Mouse (Mus musculus): ENCODE data around the gene Pak1. TPM values are rescaled to one million over a fixed set of nuclear protein-coding genes. Genes with fewer than 3 reads are reported as not detected.

The Pak1 gene
- 16.4 and 17.2 TPM in 2 replicates for polyA plus RNA-seq (2015; fragmentation: Nextera tagmentation; extraction: Ambion mirVana)

DNA sequence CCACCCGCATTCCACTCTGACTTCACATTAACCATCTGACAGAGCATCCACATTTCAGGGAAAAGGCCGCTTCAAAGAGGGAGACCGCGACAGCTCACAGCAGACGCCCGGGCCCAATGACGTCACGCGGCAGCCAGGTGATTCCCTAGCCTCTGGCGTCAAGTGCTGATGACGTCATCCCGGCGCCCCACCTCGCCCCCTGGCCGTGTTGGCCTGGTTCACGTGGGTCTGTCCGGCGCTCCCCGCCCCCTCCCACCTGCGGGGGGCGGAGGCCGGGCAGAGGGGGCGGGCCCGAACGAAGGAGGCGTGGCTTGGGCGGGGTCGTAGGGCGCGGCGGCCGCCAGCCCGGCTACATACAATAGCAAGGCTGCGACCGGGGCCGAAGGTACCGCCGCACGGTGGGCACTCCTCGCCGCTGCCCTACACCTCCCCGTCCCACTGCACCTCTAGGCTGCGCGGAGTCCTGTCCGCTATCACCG is at the start of gene Pak1:
Gene Pak1, plus strand, starts transcription at position 352 of the 479 bp plus-strand sequence.
- H3K4me1 ChIP-seq: peaks cover 18% of the 10 kb centered on the region
- H3K4me2 ChIP-seq: peak within 1 kb of the TSS; percentile 91
- ATAC-seq (replicated peaks; ENCODE audit: low FRiP score): peak; percentile 95
- WGBS: 1% methylated on average over 46 of the region's 46 CpGs
- H3K9ac ChIP-seq: peak within 1 kb of the TSS; percentile 79
- H3K4me3 ChIP-seq (replicated peaks): peak within 1 kb of the TSS; percentile 85
- peak within 1 kb of the TSS; percentile 78 for H3K27ac ChIP-seq
- no peaks in the 10 kb centered on the region for H3K9me3 ChIP-seq (replicated peaks)
- H3K27me3 ChIP-seq: peaks cover 43% of the 10 kb centered on the region
- H3K36me3 ChIP-seq: no peaks in the 10 kb centered on the region

DNA sequence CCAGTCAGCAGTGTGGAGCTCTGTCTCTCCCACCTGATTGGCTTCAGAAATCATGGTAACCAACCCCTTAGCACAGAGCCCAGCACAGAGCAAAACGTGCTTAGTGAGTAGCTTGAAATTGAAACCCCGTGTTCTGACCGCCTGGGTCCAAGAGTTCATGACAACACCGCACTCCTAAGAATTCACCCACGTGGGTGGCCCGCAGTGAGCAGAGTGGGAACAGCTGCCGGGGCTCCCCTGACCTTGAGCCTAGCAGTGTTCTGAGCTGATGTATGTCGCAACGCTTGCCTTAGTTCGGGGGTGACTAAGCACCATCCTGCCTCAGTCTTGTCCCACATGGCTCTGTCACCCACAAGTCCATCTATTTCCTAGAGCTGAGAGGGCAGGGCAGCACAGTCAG is 47.4 kb upstream of the Pak1 start:
- no peaks in the 10 kb centered on the region for H3K36me3 ChIP-seq
- H3K9me3 ChIP-seq (replicated peaks): no peaks in the 10 kb centered on the region
- no peak overlapping the region for H3K27ac ChIP-seq
- H3K27me3 ChIP-seq: no peaks in the 10 kb centered on the region
- H3K4me2 ChIP-seq: no peak overlapping the region
- H3K4me1 ChIP-seq: peaks cover 21% of the 10 kb centered on the region
- 37% methylated on average over 10 of the region's 10 CpGs for WGBS
- no peak overlapping the region for H3K9ac ChIP-seq
- ATAC-seq (replicated peaks; ENCODE audit: low FRiP score): no peak
- no peak overlapping the region for H3K4me3 ChIP-seq (replicated peaks)

GRCm38 (mm10) chr7:97741756-97742291 is 46.5 kb upstream of the Pak1 start:
- H3K9ac ChIP-seq: no peak overlapping the region
- no peak overlapping the region for H3K27ac ChIP-seq
- H3K27me3 ChIP-seq: no peaks in the 10 kb centered on the region
- no peaks in the 10 kb centered on the region for H3K36me3 ChIP-seq
- WGBS: 63% methylated on average over 1 of the region's 1 CpGs
- no peak overlapping the region for H3K4me2 ChIP-seq
- H3K9me3 ChIP-seq (replicated peaks): no peaks in the 10 kb centered on the region
- no peak overlapping the region for H3K4me3 ChIP-seq (replicated peaks)
- H3K4me1 ChIP-seq: peaks cover 15% of the 10 kb centered on the region
- no peak for ATAC-seq (replicated peaks; ENCODE audit: low FRiP score)

- H3K4me2 ChIP-seq: no peak overlapping the region
- H3K27me3 ChIP-seq: no peaks in the 10 kb centered on the region
- no peak overlapping the region for H3K27ac ChIP-seq
- peaks cover 28% of the 10 kb centered on the region for H3K4me1 ChIP-seq
- no peaks in the 10 kb centered on the region for H3K36me3 ChIP-seq
- no peaks in the 10 kb centered on the region for H3K9me3 ChIP-seq (replicated peaks)
- no peak overlapping the region for H3K9ac ChIP-seq
- no peak overlapping the region for H3K4me3 ChIP-seq (replicated peaks)
- ATAC-seq (replicated peaks; ENCODE audit: low FRiP score): no peak
- WGBS: 12% methylated on average over 3 of the region's 3 CpGs
Measured at GRCm38 (mm10) chr7:97745299-97745698, 43.0 kb upstream of the Pak1 start.

DNA sequence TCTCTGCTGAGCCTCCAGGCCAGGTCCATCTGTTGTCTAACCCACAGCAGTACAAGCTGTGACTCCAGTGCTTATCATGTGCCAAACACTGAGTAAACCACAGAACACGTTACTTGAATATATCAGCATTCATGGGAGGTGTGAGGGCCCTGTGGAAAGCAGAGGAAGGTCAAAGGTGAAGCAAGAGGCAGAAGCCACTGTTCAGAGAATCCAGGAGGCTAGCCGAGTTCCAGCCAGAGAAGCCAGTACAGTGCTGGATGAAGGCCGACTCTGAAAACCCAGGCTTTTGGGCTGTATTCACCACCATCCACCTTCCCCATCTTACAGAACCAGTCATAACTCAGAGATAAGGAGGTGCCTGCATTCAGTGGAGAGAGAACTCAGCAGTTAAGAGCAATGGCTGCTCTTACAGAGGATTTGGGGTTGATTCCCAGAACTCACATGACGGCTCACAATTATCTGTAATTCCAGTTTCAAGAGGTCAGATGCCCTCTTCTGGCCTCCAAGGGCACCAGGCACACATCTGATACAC is 41.1 kb upstream of the Pak1 start:
- H3K9ac ChIP-seq: no peak overlapping the region
- no peaks in the 10 kb centered on the region for H3K9me3 ChIP-seq (replicated peaks)
- no peaks in the 10 kb centered on the region for H3K27me3 ChIP-seq
- no peak overlapping the region for H3K4me3 ChIP-seq (replicated peaks)
- no peak overlapping the region for H3K4me2 ChIP-seq
- H3K27ac ChIP-seq: no peak overlapping the region
- no peak for ATAC-seq (replicated peaks; ENCODE audit: low FRiP score)
- H3K36me3 ChIP-seq: no peaks in the 10 kb centered on the region
- peaks cover 22% of the 10 kb centered on the region for H3K4me1 ChIP-seq
- 79% methylated on average over 4 of the region's 4 CpGs for WGBS

- Histone ChIP-seq H3K9ac (no peak overlapping the region), H3K36me3 (no peaks in the 10 kb centered on the region), H3K4me1 (peaks cover 22% of the 10 kb centered on the region), H3K4me2 (peak overlapping the region; percentile 48), H3K4me3 (replicated peaks) (no peak overlapping the region), H3K27me3 (no peaks in the 10 kb centered on the region), H3K27ac (0 out of 2 replicates have a peak overlapping the region, but pooled peaks have one; percentile 37), H3K9me3 (replicated peaks) (no peaks in the 10 kb centered on the region)
- ATAC-seq (replicated peaks; ENCODE audit: low FRiP score): peak; percentile 78
- WGBS: 25% methylated on average over 28 of the region's 28 CpGs
Measured at GRCm38 (mm10) chr7:97747787-97748497, 40.4 kb upstream of the Pak1 start.

- H3K27me3 ChIP-seq: no peaks in the 10 kb centered on the region
- H3K9ac ChIP-seq: no peak overlapping the region
- peaks cover 22% of the 10 kb centered on the region for H3K4me1 ChIP-seq
- no peaks in the 10 kb centered on the region for H3K9me3 ChIP-seq (replicated peaks)
- no peaks in the 10 kb centered on the region for H3K36me3 ChIP-seq
- H3K4me3 ChIP-seq (replicated peaks): peak overlapping the region; percentile 15; the same call in 1 of the 2 replicates
- WGBS: 64% methylated on average over 10 of the region's 10 CpGs
- peak overlapping the region; percentile 48 for H3K4me2 ChIP-seq
- peak; percentile 50; the same call in 1 of the 2 replicates for ATAC-seq (replicated peaks; ENCODE audit: low FRiP score)
- peak overlapping the region; percentile 45; the same call in 1 of the 2 replicates for H3K27ac ChIP-seq
Measured at GRCm38 (mm10) chr7:97748527-97749206, 39.7 kb upstream of the Pak1 start.

- peak overlapping the region; percentile 15 for H3K4me3 ChIP-seq (replicated peaks)
- peaks cover 22% of the 10 kb centered on the region for H3K4me1 ChIP-seq
- peak overlapping the region; percentile 48 for H3K4me2 ChIP-seq
- H3K9ac ChIP-seq: no peak overlapping the region
- ATAC-seq (replicated peaks; ENCODE audit: low FRiP score): peak; percentile 13; the same call in 1 of the 2 replicates
- WGBS: 31% methylated on average over 19 of the region's 19 CpGs
- H3K27ac ChIP-seq: peak overlapping the region; percentile 45; the same call in 1 of the 2 replicates
- no peaks in the 10 kb centered on the region for H3K9me3 ChIP-seq (replicated peaks)
- no peaks in the 10 kb centered on the region for H3K27me3 ChIP-seq
- no peaks in the 10 kb centered on the region for H3K36me3 ChIP-seq
Measured at GRCm38 (mm10) chr7:97749207-97750190, 38.8 kb upstream of the Pak1 start.

- Histone ChIP-seq H3K4me1 (no peaks in the 10 kb centered on the region), H3K27me3 (no peaks in the 10 kb centered on the region), H3K9ac (no peak overlapping the region), H3K4me3 (replicated peaks) (no peak overlapping the region), H3K36me3 (no peaks in the 10 kb centered on the region), H3K9me3 (replicated peaks) (no peaks in the 10 kb centered on the region), H3K4me2 (no peak overlapping the region), H3K27ac (no peak overlapping the region)
- no peak for ATAC-seq (replicated peaks; ENCODE audit: low FRiP score)
- WGBS: 67% methylated on average over 18 of the region's 18 CpGs
Measured at GRCm38 (mm10) chr7:97756967-97757881, 31.1 kb upstream of the Pak1 start.

- no peak for ATAC-seq (replicated peaks; ENCODE audit: low FRiP score)
- no peaks in the 10 kb centered on the region for H3K4me1 ChIP-seq
- no peak overlapping the region for H3K4me2 ChIP-seq
- no peaks in the 10 kb centered on the region for H3K9me3 ChIP-seq (replicated peaks)
- no peaks in the 10 kb centered on the region for H3K27me3 ChIP-seq
- 64% methylated on average over 11 of the region's 11 CpGs for WGBS
- no peak overlapping the region for H3K9ac ChIP-seq
- H3K27ac ChIP-seq: no peak overlapping the region
- H3K36me3 ChIP-seq: no peaks in the 10 kb centered on the region
- H3K4me3 ChIP-seq (replicated peaks): no peak overlapping the region
Measured at GRCm38 (mm10) chr7:97764591-97764990, 23.8 kb upstream of the Pak1 start.

Data from kidney, embryonic 15.5 days (tissue).